Mouse (Mus musculus) limb, embryonic 12.5 days (tissue): ENCODE measurements at regions not wholly inside any gene's neighbourhood (a gene's known extent, or its start where the extent isn't known, plus 50 kb on each side); places are given as distances from the start of the nearest gene placed in this dataset.

Source experiments
- ATAC-seq: fragments of 200-750 bp; cut with Nextera tagmentation; 2 replicates; pipeline ENCODE4 v1.8.0; 2017; ENCODE audit warnings: low read depth, moderate TSS enrichment; ENCODE audit not compliant: insufficient number of reproducible peaks, insufficient read depth, low FRiP score, low TSS enrichment
- H3K27ac ChIP-seq: fragments of 300-500 bp; sonication (generic); 2 replicates; pipeline ENCODE4 v1.5.1; 2016; ENCODE audit warnings: mild to moderate bottlenecking, moderate library complexity
- H3K27me3 ChIP-seq: fragments of 300-500 bp; sonication (generic); 2 replicates; pipeline ENCODE4 v1.6.1; 2016; ENCODE audit warnings: mild to moderate bottlenecking, moderate library complexity
- H3K36me3 ChIP-seq: fragments of 300-500 bp; sonication (generic); 2 replicates; pipeline ENCODE4 v1.6.1; 2016; ENCODE audit warnings: mild to moderate bottlenecking, moderate library complexity
- H3K4me1 ChIP-seq: fragments of 300-500 bp; sonication (generic); replicated peaks from 2 replicates; pipeline ENCODE4 v1.6.1; 2016
- H3K4me2 ChIP-seq: fragments of 300-500 bp; sonication (generic); 2 replicates; pipeline ENCODE4 v1.6.1; 2016; ENCODE audit warnings: mild to moderate bottlenecking, moderate library complexity
- H3K4me3 ChIP-seq: fragments of 300-500 bp; sonication (generic); replicated peaks from 2 replicates; pipeline ENCODE4 v1.5.1; 2016; ENCODE audit warnings: mild to moderate bottlenecking
- H3K9ac ChIP-seq: fragments of 300-500 bp; sonication (generic); replicated peaks from 2 replicates; pipeline ENCODE4 v1.6.1; 2016; ENCODE audit warnings: mild to moderate bottlenecking, moderate library complexity
- H3K9me3 ChIP-seq: fragments of 300-500 bp; sonication (generic); 2 replicates; pipeline ENCODE4 v1.6.1; 2016; ENCODE audit warnings: mild to moderate bottlenecking, moderate library complexity
- WGBS: fragments of 180-500 bp; shearing (Covaris S2); methylation state at CpG from one replicate; pipeline ENCODE4 v1.1.7; 2016; 5-methylcytosine and 5-hydroxymethylcytosine counted together

- no peak overlapping the region for H3K4me3 ChIP-seq
- H3K4me2 ChIP-seq: no peak overlapping the region
- no peak overlapping the region for H3K27ac ChIP-seq
- H3K9ac ChIP-seq: no peak overlapping the region
- ATAC-seq: no peak
- no peaks in the 10 kb centered on the region for H3K4me1 ChIP-seq
- H3K9me3 ChIP-seq: no peaks in the 10 kb centered on the region
- H3K36me3 ChIP-seq: no peaks in the 10 kb centered on the region
- H3K27me3 ChIP-seq: no peaks in the 10 kb centered on the region
Observed at GRCm38 (mm10) chr5:85954526-85954925, 110.9 kb downstream of the Cenpc1 start.

- ATAC-seq: no peak
- Histone ChIP-seq H3K4me1 (no peaks in the 10 kb centered on the region), H3K27ac (no peak overlapping the region), H3K4me3 (no peak overlapping the region), H3K9ac (no peak overlapping the region), H3K4me2 (no peak overlapping the region), H3K27me3 (no peaks in the 10 kb centered on the region), H3K9me3 (no peaks in the 10 kb centered on the region), H3K36me3 (no peaks in the 10 kb centered on the region)
- 41% methylated on average over 8 of the region's 8 CpGs for WGBS
Observed at GRCm38 (mm10) chr5:85936667-85937314, 128.6 kb downstream of the Cenpc1 start.

GRCm38 (mm10) chr5:85918288-85918687, 147.1 kb downstream of the Cenpc1 start:
- H3K36me3 ChIP-seq: no peaks in the 10 kb centered on the region
- H3K4me1 ChIP-seq: no peaks in the 10 kb centered on the region
- no peak overlapping the region for H3K27ac ChIP-seq
- H3K27me3 ChIP-seq: no peaks in the 10 kb centered on the region
- WGBS: 95% methylated on average over 2 of the region's 2 CpGs
- H3K4me2 ChIP-seq: no peak overlapping the region
- no peak for ATAC-seq
- no peak overlapping the region for H3K4me3 ChIP-seq
- no peak overlapping the region for H3K9ac ChIP-seq
- H3K9me3 ChIP-seq: no peaks in the 10 kb centered on the region

GRCm38 (mm10) chr5:85915000-85915399, 150.4 kb downstream of the Cenpc1 start:
- Histone ChIP-seq H3K9ac (no peak overlapping the region), H3K27ac (no peak overlapping the region), H3K4me3 (no peak overlapping the region), H3K4me1 (no peaks in the 10 kb centered on the region), H3K4me2 (no peak overlapping the region), H3K9me3 (no peaks in the 10 kb centered on the region), H3K36me3 (no peaks in the 10 kb centered on the region), H3K27me3 (no peaks in the 10 kb centered on the region)
- WGBS: 80% methylated on average over 4 of the region's 4 CpGs
- no peak for ATAC-seq

- Histone ChIP-seq H3K36me3 (no peaks in the 10 kb centered on the region), H3K27ac (no peak overlapping the region), H3K4me2 (no peak overlapping the region), H3K4me3 (no peak overlapping the region), H3K9me3 (no peaks in the 10 kb centered on the region), H3K4me1 (no peaks in the 10 kb centered on the region), H3K27me3 (no peaks in the 10 kb centered on the region), H3K9ac (no peak overlapping the region)
- no peak for ATAC-seq
- WGBS: 80% methylated on average over 6 of the region's 6 CpGs
Observed at GRCm38 (mm10) chr5:85896452-85896851, 168.9 kb downstream of the Cenpc1 start.

- Histone ChIP-seq H3K4me2 (no peak overlapping the region), H3K27ac (no peak overlapping the region)
Observed at GRCm38 (mm10) chr5:85895814-85896213, 169.6 kb downstream of the Cenpc1 start.

GRCm38 (mm10) chr5:85870311-85870710, 195.1 kb downstream of the Cenpc1 start:
- Histone ChIP-seq H3K4me3 (no peak overlapping the region), H3K4me1 (no peaks in the 10 kb centered on the region), H3K36me3 (no peaks in the 10 kb centered on the region), H3K4me2 (no peak overlapping the region), H3K9ac (no peak overlapping the region), H3K9me3 (no peaks in the 10 kb centered on the region), H3K27me3 (no peaks in the 10 kb centered on the region), H3K27ac (no peak overlapping the region)
- 82% methylated on average over 8 of the region's 8 CpGs for WGBS
- ATAC-seq: no peak

More at GRCm38 (mm10) chr5:85895814-85896213, 169.6 kb downstream of the Cenpc1 start:
- ATAC-seq: no peak
- Histone ChIP-seq H3K36me3 (no peaks in the 10 kb centered on the region), H3K27me3 (no peaks in the 10 kb centered on the region), H3K9me3 (no peaks in the 10 kb centered on the region), H3K4me1 (no peaks in the 10 kb centered on the region), H3K4me3 (no peak overlapping the region), H3K9ac (no peak overlapping the region)
- 76% methylated on average over 2 of the region's 2 CpGs for WGBS

- no peaks in the 10 kb centered on the region for H3K36me3 ChIP-seq
- ATAC-seq: no peak
- no peaks in the 10 kb centered on the region for H3K27me3 ChIP-seq
- H3K4me2 ChIP-seq: no peak overlapping the region
- no peak overlapping the region for H3K27ac ChIP-seq
- H3K4me3 ChIP-seq: no peak overlapping the region
- no peaks in the 10 kb centered on the region for H3K9me3 ChIP-seq
- H3K4me1 ChIP-seq: no peaks in the 10 kb centered on the region
- H3K9ac ChIP-seq: no peak overlapping the region
- WGBS: 83% methylated on average over 2 of the region's 2 CpGs
Observed at GRCm38 (mm10) chr5:85832556-85832955, 232.8 kb downstream of the Cenpc1 start.

- H3K36me3 ChIP-seq: no peaks in the 10 kb centered on the region
- no peak overlapping the region for H3K4me3 ChIP-seq
- no peaks in the 10 kb centered on the region for H3K4me1 ChIP-seq
- 73% methylated on average over 14 of the region's 14 CpGs for WGBS
- H3K27ac ChIP-seq: no peak overlapping the region
- no peaks in the 10 kb centered on the region for H3K9me3 ChIP-seq
- H3K27me3 ChIP-seq: no peaks in the 10 kb centered on the region
- no peak overlapping the region for H3K9ac ChIP-seq
- no peak overlapping the region for H3K4me2 ChIP-seq
- no peak for ATAC-seq
Observed at GRCm38 (mm10) chr5:85795531-85796197, 269.7 kb downstream of the Cenpc1 start.

GRCm38 (mm10) chr5:85793148-85793547, 272.2 kb downstream of the Cenpc1 start:
- no peak overlapping the region for H3K27ac ChIP-seq
- no peaks in the 10 kb centered on the region for H3K27me3 ChIP-seq
- H3K4me3 ChIP-seq: no peak overlapping the region
- ATAC-seq: no peak
- H3K4me1 ChIP-seq: no peaks in the 10 kb centered on the region
- no peak overlapping the region for H3K4me2 ChIP-seq
- 79% methylated on average over 4 of the region's 4 CpGs for WGBS
- H3K9me3 ChIP-seq: no peaks in the 10 kb centered on the region
- no peaks in the 10 kb centered on the region for H3K36me3 ChIP-seq
- H3K9ac ChIP-seq: no peak overlapping the region

- no peak overlapping the region for H3K4me3 ChIP-seq
- H3K36me3 ChIP-seq: no peaks in the 10 kb centered on the region
- H3K9me3 ChIP-seq: no peaks in the 10 kb centered on the region
- no peak; the same call in 1 of the 2 replicates for ATAC-seq
- no peak overlapping the region for H3K4me2 ChIP-seq
- H3K9ac ChIP-seq: no peak overlapping the region
- H3K4me1 ChIP-seq: no peaks in the 10 kb centered on the region
- H3K27ac ChIP-seq: no peak overlapping the region
- WGBS: 59% methylated on average over 8 of the region's 8 CpGs
- no peaks in the 10 kb centered on the region for H3K27me3 ChIP-seq
Observed at GRCm38 (mm10) chr5:85780730-85781454, 284.5 kb downstream of the Cenpc1 start.
